Mouse (Mus musculus) E14TG2a.4 (cell line): ENCODE measurements around the gene Zc3hav1l.

Experiments
- CTCF ChIP-seq: conservative IDR thresholded peaks from 2 replicates; pipeline ENCODE4 v1.5.1; 2014; ENCODE audit warnings: low read length
- POU5F1 ChIP-seq: IDR thresholded peaks from 2 replicates; pipeline ENCODE4 v1.6.1; 2014; ENCODE audit warnings: low read length, borderline replicate concordance

DNA sequence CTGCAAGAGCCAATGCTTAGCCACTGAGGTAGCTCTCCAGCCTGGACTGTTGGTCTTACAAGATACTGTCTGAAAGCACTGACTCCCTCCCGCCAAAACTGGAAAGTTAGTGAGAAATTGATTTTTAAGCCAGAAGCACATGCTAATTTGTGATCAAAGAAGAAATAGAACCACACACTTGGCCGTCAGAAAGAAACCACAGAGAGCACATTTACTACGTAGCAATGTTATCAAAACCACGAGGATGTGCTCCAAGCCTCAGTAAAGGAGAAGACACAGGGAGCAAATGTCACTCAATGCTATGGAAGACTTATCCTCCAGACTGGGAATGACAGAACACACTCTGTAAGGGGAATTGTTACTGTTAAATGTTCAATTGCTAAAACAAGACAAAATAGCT is 57.6 kb downstream of the Zc3hav1l start:
- TF ChIP-seq CTCF (no peak), POU5F1 (no peak)
